Mouse (Mus musculus) small intestine, adult 2 months (tissue): ENCODE measurements around the gene LTO1.

ENCODE experiments used
- CTCF ChIP-seq: fragments of 200-500 bp; IDR thresholded peaks from 2 replicates; pipeline ENCODE4 v1.5.1; 2012; ENCODE audit warnings: low read depth, mild to moderate bottlenecking, control low read depth, inconsistent platforms, low read length, moderate library complexity, mixed read lengths; ENCODE audit not compliant: insufficient replicate concordance, insufficient read length; ENCODE audit errors: extremely low read depth
- POLR2A ChIP-seq: fragments of 200-500 bp; IDR thresholded peaks from 2 replicates; pipeline ENCODE4 v1.6.1; 2012; ENCODE audit warnings: low read depth, mild to moderate bottlenecking, control low read depth, inconsistent platforms, low read length, moderate library complexity

DNA sequence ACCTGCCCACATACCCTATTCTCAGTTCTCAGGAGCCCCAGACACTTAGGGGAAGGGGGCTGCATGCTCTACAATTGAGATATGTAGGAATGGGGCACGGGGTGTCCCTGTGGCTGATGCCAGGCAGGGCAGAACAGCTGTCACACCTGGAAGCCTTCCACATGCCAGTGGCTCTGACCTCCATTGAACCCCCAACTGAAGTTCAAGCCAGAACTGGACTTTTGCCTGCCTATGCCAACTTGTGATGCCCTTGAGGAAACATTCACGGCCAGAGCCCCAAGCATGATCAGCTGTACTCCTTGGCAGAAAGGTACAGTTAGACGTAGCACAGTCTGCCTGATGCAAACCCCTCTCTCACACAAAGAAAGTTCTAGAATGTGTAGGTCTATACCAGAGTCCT lies 18.4 kb downstream of the LTO1 start:
- TF ChIP-seq CTCF (no peak), POLR2A (no peak)
